Mouse (Mus musculus) bone marrow, adult 2 months (tissue): Measurements from ENCODE around the gene Gm49358.

Experiments
- CTCF ChIP-seq: fragments of 200-500 bp; IDR thresholded peaks from 2 replicates; pipeline ENCODE4 v1.5.1; 2011; ENCODE audit warnings: low read length, control low read depth; ENCODE audit not compliant: control insufficient read depth, insufficient read depth
- POLR2A ChIP-seq: fragments of 200-500 bp; IDR thresholded peaks from 2 replicates; pipeline ENCODE4 v1.6.1; 2011; ENCODE audit warnings: low read depth, mild to moderate bottlenecking, control low read depth, low read length, borderline replicate concordance; ENCODE audit not compliant: control insufficient read depth

GRCm38 (mm10) chr10:86862496-86862895 lies 98.7 kb downstream of the Gm49358 start:
- TF ChIP-seq POLR2A (no peak), CTCF (no peak)
